Mouse (Mus musculus) hindlimb bud, embryonic 11.5 days (tissue): ENCODE measurements around the gene Ell2.

ENCODE experiments used
- DNase-seq: peaks from one replicate; pipeline ENCODE4 v3.0.0-alpha.2; 2012; ENCODE audit warnings: low read depth, low spot score; ENCODE audit errors: extremely low spot score

Ell2 gene

DNA sequence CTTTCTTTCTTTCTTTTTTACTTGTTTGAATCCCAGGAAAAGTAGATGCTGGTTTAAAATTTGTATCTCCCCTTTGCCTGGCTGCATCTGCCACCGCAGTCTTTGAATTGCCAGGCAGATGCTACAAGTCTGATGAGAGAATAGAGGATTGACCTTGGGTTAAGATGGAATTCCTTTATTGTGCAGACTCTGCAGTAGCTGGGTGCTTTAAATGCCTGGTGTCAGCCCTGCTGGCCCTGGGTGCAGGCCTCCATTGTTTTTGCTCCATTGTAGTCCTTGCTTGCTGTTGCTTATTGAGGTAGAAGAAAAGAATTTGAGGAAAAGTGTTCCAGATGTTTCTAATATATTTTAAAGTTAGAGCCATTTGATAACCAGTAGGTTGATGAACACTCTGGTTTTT, 59.2 kb downstream of the Ell2 start:
- DNase-seq = no peak

DNA sequence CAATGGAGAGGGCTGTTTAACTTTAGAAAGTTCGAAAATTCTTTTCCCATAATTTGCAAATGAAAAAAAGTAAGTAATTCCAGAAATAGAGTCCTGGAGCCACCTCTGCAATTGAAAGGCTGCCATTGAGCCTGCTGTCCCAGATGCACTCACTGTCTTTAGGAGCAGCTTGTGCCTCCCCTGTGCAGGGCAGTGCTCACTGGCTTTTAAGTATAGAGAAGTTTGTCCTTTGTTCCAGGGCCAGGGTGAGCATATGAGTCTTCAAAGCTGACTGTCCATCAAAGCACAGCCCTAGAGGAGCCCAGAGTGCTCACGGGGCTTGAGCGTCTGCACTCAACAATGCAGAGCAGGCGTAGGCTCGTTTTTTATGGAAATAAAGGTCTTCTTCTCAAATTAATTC, 59.7 kb downstream of the Ell2 start:
- DNase-seq = no peak

DNA sequence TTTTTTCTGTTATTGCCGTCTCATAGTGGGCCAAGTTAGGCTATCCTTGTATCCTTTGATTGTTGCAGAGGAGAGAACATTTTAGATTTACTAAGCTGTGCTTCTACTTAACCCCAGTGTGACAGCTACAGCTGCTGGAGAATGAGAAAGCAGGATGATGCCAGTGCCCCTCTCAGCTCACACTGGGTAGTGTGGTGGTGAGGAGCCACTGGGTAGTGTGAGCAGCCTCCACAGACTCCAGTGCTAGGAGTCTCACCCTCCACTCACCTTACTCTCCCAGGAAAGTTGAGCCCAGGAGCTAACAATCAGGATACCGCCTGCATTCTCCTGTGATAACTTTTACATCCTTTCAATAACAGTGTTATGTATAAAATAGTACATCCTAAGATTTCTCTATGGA, 60.4 kb downstream of the Ell2 start:
- DNase-seq = no peak

GRCm38 (mm10) chr13:75770744-75771143, 64.2 kb downstream of the Ell2 start:
- DNase-seq = no peak

- DNase-seq = no peak
These were observed 64.8 kb downstream of the Ell2 start for GRCm38 (mm10) chr13:75771404-75771803.

DNA sequence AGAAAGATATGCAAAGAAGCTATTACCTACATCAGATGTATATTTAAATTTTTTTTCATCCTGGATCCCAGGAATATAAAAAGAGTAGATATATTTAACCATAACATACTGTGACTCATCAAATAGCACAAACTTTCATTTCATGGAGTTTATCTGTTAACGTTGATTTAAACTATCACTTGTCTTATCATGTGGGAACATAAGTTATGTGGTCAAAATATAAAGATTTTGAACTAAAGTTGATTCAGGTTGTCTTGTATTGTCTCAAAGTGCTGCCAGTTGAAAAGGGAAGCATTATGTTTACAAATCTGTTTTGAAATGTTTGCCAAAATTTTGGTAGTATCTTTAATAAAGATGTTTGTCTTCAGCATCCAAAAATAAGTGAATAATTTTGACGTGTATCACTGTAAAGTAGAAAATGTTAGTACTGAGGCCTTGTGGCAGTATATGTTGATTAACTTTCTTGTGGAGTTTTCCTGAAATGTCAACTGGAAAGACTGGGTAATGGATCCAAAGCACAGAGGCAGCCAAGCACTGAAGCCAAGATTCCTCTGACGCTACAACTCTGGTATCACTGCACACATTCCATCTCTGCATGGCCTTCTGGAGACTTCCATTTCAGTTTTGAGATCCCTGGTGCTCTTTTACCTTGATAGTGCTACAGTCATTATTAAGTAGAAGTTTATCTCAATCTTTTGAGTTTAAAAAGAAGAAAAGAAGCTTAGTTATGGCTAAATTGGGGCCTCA, 65.6 kb downstream of the Ell2 start:
- DNase-seq = no peak

GRCm38 (mm10) chr13:75775961-75776360, 69.4 kb downstream of the Ell2 start:
- no peak for DNase-seq

DNA sequence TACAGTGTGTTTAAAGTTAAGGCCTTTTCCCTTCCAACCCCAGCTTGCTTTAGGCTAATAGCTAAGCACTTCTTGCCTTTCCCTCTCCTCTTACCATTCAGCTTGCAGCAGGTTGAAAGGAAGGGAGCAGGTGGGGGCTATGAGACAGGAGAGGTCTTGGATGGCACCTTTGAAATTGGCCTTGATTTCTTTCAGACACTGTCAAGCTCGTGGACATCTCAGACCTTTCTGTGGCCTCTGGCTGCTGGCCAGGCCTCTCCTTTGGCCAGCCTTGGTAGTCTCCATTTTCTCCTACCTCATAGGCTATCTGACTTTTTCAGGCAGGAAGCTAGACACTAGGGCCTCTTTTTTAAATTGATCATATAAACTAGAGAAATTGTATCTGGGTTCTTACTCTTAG, 70.1 kb downstream of the Ell2 start:
- DNase-seq = no peak

- DNase-seq = no peak
These were observed 71.6 kb downstream of the Ell2 start for GRCm38 (mm10) chr13:75778156-75778555.

GRCm38 (mm10) chr13:75779169-75779568, 72.6 kb downstream of the Ell2 start:
- DNase-seq = no peak

DNA sequence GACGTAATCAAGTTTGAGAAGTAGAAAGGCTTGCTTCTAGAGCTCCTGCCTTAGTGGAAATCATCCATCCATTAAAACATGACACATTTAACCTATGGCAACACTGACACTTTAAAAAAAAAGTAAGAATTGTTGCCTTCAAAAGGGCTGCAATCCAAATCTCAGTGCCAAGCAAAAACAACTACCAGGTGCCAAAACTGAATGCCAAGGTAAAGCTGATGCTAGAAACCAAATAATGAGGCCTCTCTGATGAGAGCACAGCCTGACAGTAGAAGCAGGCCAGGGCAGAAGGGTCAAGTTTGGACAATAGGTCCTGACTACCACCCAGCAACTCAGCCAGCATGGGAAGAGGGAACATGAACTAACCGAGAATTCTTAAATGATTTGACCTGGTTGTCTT, 73.5 kb downstream of the Ell2 start:
- no peak for DNase-seq

- DNase-seq = no peak
These were observed 79.2 kb downstream of the Ell2 start for GRCm38 (mm10) chr13:75785726-75786125.

DNA sequence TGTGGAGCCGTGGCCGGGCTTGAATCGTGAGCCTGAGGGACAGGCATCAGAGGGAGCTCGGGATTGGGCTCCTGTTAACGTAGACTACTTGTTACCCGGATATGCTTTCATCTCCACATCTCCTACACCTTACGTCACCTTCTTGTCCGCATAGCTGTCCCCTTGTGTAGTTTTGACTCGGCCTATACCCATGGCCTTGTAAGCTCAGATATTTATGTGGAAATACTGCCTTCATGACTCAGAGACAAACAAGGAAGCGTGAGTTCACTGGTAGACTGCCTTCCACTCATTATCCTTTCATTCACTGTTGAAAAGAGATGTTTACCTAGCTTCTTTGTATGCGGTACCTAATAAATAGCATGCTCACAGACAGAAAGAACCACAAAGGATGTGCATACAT, 79.7 kb downstream of the Ell2 start:
- no peak for DNase-seq

DNA sequence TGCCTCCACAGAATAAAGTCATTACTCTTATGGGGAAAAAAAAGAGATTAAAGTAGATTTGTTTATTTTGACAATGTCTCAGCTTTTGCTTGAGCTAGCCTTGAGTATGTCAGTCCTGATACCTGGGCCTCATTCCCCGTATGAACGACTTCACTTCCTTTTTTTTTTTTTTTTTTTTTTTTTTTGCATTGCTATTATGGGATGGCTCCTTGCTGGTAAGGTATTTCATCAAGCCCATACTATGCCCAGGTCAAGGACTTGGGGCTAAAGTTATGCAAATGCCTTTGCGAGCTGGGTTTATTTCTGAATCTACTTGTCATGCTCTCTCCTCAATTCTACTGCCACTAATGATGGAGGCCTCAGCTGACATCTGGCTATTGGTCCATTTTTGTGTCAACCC, 80.8 kb downstream of the Ell2 start:
- DNase-seq = no peak

GRCm38 (mm10) chr13:75788178-75788577, 81.6 kb downstream of the Ell2 start:
- no peak for DNase-seq

GRCm38 (mm10) chr13:75789061-75789834, 82.7 kb downstream of the Ell2 start:
- no peak for DNase-seq

- no peak for DNase-seq
These were observed 84.1 kb downstream of the Ell2 start for GRCm38 (mm10) chr13:75790550-75791205.

DNA sequence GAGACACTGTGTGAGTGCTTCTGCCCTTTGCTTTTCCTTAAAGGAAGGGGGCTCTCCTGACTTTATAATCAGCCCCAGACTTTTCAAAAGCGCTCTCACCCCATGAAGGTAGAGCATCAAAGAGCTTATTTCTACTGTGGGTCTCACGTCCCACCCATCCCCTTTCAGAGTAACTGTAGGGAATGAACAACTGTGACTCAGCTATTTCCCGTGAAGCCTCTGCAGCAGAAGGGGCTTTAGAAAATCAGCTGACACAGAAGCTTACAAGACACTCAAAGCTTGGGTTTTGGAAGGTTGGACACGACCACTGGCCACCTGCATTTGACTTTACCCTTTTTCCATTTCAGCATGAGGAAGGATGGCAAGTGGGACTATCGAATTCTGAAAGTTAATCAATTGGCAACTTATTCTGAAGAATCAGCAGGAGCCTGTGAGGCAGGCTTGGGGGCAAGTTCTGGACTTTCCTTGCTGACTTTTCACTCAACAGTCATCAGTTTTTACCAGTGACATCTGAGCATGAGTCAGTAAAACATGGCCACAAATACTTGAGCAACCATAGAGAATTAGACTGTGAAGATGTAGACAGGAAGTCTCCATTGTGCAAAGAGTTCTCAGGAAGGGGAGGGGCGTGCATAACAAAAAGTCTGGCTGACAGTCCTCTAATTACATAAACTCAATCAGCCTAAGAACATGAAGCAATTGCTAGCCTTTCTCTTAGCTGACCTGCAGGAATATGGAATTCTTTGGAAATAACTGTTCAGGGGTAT, 87.5 kb downstream of the Ell2 start:
- DNase-seq = no peak

DNA sequence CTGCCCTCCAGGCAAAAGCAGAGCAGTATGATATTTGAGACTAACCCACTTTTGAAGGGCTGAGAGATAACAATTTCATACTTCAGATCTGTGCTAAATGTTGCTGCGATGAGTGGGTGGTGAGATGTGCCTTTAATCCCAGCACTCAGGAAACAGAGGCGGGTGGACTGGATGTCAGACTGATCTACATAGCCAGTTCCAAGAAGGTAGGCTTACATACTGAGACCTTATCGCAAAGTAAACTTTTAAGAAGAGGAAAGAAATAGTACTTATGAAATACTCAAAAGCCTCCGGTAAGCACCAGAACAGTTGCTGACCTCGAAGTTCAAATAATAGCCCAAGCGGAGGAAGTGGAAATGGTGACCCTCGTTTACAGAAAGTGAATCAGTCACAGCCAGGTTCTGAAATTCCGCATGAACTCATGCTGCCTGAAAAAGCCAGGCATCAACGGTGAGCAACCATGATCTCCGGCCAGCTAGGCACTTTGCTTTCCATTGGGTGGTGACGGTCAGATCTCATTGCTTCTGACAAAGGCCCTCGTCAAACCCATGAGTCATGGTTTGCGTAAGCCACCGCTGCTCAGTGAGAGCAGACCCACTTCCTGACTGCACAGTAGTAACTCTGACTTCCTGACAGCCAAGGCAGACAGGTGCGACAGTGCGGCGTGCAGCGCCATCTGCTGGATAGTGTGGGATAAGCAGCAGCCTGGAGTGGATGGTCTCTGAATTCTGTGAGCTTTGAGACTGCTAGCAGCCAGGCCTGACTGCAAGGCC, 91.0 kb downstream of the Ell2 start:
- DNase-seq = peak; percentile 76
